Mouse (Mus musculus) liver, postnatal 0 days (tissue): ENCODE results near the gene Masp1.

ENCODE experiments used
- CTCF ChIP-seq: sonication (generic); IDR thresholded peaks from 2 replicates; pipeline ENCODE4 v1.5.1; 2016; ENCODE audit warnings: antibody characterized with exemption, low read depth
- EP300 ChIP-seq: IDR thresholded peaks from 2 replicates; pipeline ENCODE4 v1.6.1; 2016; ENCODE audit warnings: antibody characterized with exemption, low read depth, mild to moderate bottlenecking

- TF ChIP-seq CTCF (no peak), EP300 (no peak)
Measured at GRCm38 (mm10) chr16:23419565-23420085, 101.0 kb downstream of the Masp1 start.
